Mouse (Mus musculus) midbrain, embryonic 16.5 days (tissue): ENCODE results near the gene Gm7347. TPM values are rescaled to one million over a fixed set of nuclear protein-coding genes. Genes with fewer than 3 reads are reported as not detected.
"Not testable (repeated sequence)": the region's sequence is repeated elsewhere in the genome, so short reads cannot be mapped to it uniquely, and the experiment has no call there.

ENCODE experiments used
- ATAC-seq: fragments of 200-750 bp; cut with Nextera tagmentation; 2 replicates; pipeline ENCODE4 v1.8.0; 2017; ENCODE audit warnings: moderate TSS enrichment
- H3K27ac ChIP-seq: fragments of 300-500 bp; sonication (generic); 2 replicates; pipeline ENCODE4 v1.5.1; 2014; ENCODE audit warnings: mild to moderate bottlenecking, low read length, mixed read lengths
- H3K27me3 ChIP-seq: fragments of 300-500 bp; sonication (generic); 2 replicates; pipeline ENCODE4 v1.6.1; 2014; ENCODE audit warnings: low read depth, low read length, mixed read lengths; ENCODE audit not compliant: control insufficient read depth, insufficient read depth
- H3K36me3 ChIP-seq: fragments of 300-500 bp; sonication (generic); 2 replicates; pipeline ENCODE4 v1.6.1; 2014; ENCODE audit warnings: mild to moderate bottlenecking, low read length, moderate library complexity, mixed read lengths; ENCODE audit not compliant: control insufficient read depth, insufficient read depth
- H3K4me1 ChIP-seq: fragments of 300-500 bp; sonication (generic); 2 replicates; pipeline ENCODE4 v1.6.1; 2014; ENCODE audit warnings: mild to moderate bottlenecking, low read length, mixed read lengths; ENCODE audit not compliant: control insufficient read depth, insufficient read depth
- H3K4me2 ChIP-seq: fragments of 300-500 bp; sonication (generic); 2 replicates; pipeline ENCODE4 v1.6.1; 2014; ENCODE audit warnings: mild to moderate bottlenecking, low read length, mixed read lengths
- H3K4me3 ChIP-seq: fragments of 300-500 bp; sonication (generic); 2 replicates; pipeline ENCODE4 v1.5.1; 2014; ENCODE audit warnings: low read depth, mild to moderate bottlenecking, low read length, moderate library complexity, mixed read lengths
- H3K9ac ChIP-seq: fragments of 300-500 bp; sonication (generic); 2 replicates; pipeline ENCODE4 v1.6.1; 2014; ENCODE audit warnings: low read depth, low read length, mixed read lengths
- H3K9me3 ChIP-seq: fragments of 300-500 bp; sonication (generic); replicated peaks from 2 replicates; pipeline ENCODE4 v1.6.1; 2014; ENCODE audit warnings: mild to moderate bottlenecking, low read length, mixed read lengths; ENCODE audit not compliant: control insufficient read depth, poor library complexity, severe bottlenecking
- WGBS: fragments of 180-500 bp; shearing (Covaris S2); extraction: QIAGEN DNeasy Blood & Tissue Kit; methylation state at CpG from one replicate; pipeline ENCODE4 v1.1.7; 2014; 5-methylcytosine and 5-hydroxymethylcytosine counted together
- polyA plus RNA-seq: library from polyadenylated mRNA; unstranded; fragments of >200 nt; fragmentation: Nextera tagmentation; extraction: Ambion mirVana; gene quantifications from 2 replicates; pipeline ENCODE4 v1.2.1, GENCODE M21; 2015

Gm7347 gene
- polyA plus RNA-seq, 1 experiment from 2014 or later = 0.21 TPM

DNA sequence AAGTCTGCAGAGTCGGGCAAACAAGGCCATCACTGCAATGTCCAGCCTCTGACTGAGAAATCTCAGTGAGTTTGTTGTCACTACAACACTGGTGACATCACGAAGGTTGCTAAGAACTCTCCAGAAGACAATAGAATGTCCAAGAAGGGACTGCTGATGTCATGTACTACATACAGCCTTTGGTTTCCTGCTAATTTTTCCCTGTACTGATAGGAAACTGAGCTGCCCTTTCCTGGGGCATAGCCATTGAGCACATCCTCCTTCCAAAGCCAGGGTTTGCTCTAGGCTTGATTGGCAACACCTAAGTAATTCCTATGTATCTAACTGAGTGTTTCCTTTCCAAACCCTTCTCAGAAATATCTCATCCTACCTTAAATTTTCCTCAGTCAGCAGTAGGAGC lies 53.7 kb downstream of the Gm7347 start, which contains the start of gene Gm1979:
Gene Gm1979, minus strand, starts transcription at position 101 of the 400 bp plus-strand sequence.
- WGBS = 92% methylated on average over 1 of the region's 2 CpGs
- not testable (repeated sequence) for H3K27me3 ChIP-seq, H3K4me2 ChIP-seq, H3K27ac ChIP-seq, H3K4me1 ChIP-seq, H3K9ac ChIP-seq, H3K4me3 ChIP-seq, H3K36me3 ChIP-seq, H3K9me3 ChIP-seq, ATAC-seq

Other genes starting within 250 kb of the Gm7347 start
- gene Gm21663, start 116.2 kb downstream of the Gm7347 start, polyA plus RNA-seq = 0.09 TPM in 1 of 2 replicates, not detected in the other
- 0.25 and 0.27 TPM in 2 replicates for gene Gm21671, start 104.2 kb downstream of the Gm7347 start, polyA plus RNA-seq
- gene Gm21680, start 85.9 kb downstream of the Gm7347 start, polyA plus RNA-seq = 0.17 and 0.43 TPM in 2 replicates
- 0.20 and 0.30 TPM in 2 replicates for gene Gm21698, start 69.9 kb downstream of the Gm7347 start, polyA plus RNA-seq
- gene Gm1979, start 53.8 kb downstream of the Gm7347 start, polyA plus RNA-seq = 0.29 and 0.36 TPM in 2 replicates
- 0.14 TPM in 1 of 2 replicates, not detected in the other for gene Gm5862, start 35.7 kb downstream of the Gm7347 start, polyA plus RNA-seq
- 0.13 and 0.15 TPM in 2 replicates for gene Speer4a, start 19.0 kb downstream of the Gm7347 start, polyA plus RNA-seq
- gene Gm10471, start 30.7 kb upstream of the Gm7347 start, polyA plus RNA-seq = 0.09 and 0.11 TPM in 2 replicates
- gene 5031410I06Rik, start 46.8 kb upstream of the Gm7347 start, polyA plus RNA-seq = 0.09 and 0.16 TPM in 2 replicates
- 0.14 and 0.22 TPM in 2 replicates for gene Gm10220, start 62.8 kb upstream of the Gm7347 start, polyA plus RNA-seq
- 0.36 and 0.49 TPM in 2 replicates for gene Gm7361, start 199.1 kb upstream of the Gm7347 start, polyA plus RNA-seq